Mouse (Mus musculus) hindbrain, embryonic 16.5 days (tissue): ENCODE measurements around the gene Csrnp1. TPM values are rescaled to one million over a fixed set of nuclear protein-coding genes. Genes with fewer than 3 reads are reported as not detected.
"Not testable (repeated sequence)": the region's sequence is repeated elsewhere in the genome, so short reads cannot be mapped to it uniquely, and the experiment has no call there.

Experiments used
- ATAC-seq: fragments of 200-750 bp; cut with Nextera tagmentation; 2 replicates; pipeline ENCODE4 v1.8.0; 2017; ENCODE audit warnings: moderate TSS enrichment, moderate library complexity
- H3K27ac ChIP-seq: fragments of 300-500 bp; sonication (generic); 2 replicates; pipeline ENCODE4 v1.5.1; 2014; ENCODE audit warnings: low read depth, mild to moderate bottlenecking, control low read depth, low read length, moderate library complexity
- H3K27me3 ChIP-seq: fragments of 300-500 bp; sonication (generic); replicated peaks from 2 replicates; pipeline ENCODE4 v1.6.1; 2014; ENCODE audit warnings: low read length; ENCODE audit not compliant: control insufficient read depth, insufficient read depth
- H3K36me3 ChIP-seq: fragments of 300-500 bp; sonication (generic); 2 replicates; pipeline ENCODE4 v1.6.1; 2014; ENCODE audit warnings: mild to moderate bottlenecking, low read length, moderate library complexity, mixed read lengths; ENCODE audit not compliant: control insufficient read depth, insufficient read depth
- H3K4me1 ChIP-seq: fragments of 300-500 bp; sonication (generic); 2 replicates; pipeline ENCODE4 v1.6.1; 2014; ENCODE audit warnings: low read depth, low read length; ENCODE audit not compliant: control insufficient read depth, insufficient read depth
- H3K4me2 ChIP-seq: fragments of 300-500 bp; sonication (generic); 2 replicates; pipeline ENCODE4 v1.6.1; 2014; ENCODE audit warnings: mild to moderate bottlenecking, low read length, control low read depth, moderate library complexity
- H3K4me3 ChIP-seq: fragments of 300-500 bp; sonication (generic); 2 replicates; pipeline ENCODE4 v1.5.1; 2014; ENCODE audit warnings: mild to moderate bottlenecking, low read length, control low read depth, moderate library complexity
- H3K9ac ChIP-seq: fragments of 300-500 bp; sonication (generic); 2 replicates; pipeline ENCODE4 v1.6.1; 2014; ENCODE audit warnings: low read depth, mild to moderate bottlenecking, control low read depth, low read length, moderate library complexity
- H3K9me3 ChIP-seq: fragments of 300-500 bp; sonication (generic); 2 replicates; pipeline ENCODE4 v1.6.1; 2014; ENCODE audit warnings: mild to moderate bottlenecking, low read length, moderate library complexity; ENCODE audit not compliant: control insufficient read depth
- WGBS: fragments of 180-500 bp; shearing (Covaris S2); extraction: QIAGEN DNeasy Blood & Tissue Kit; methylation state at CpG from one replicate; pipeline ENCODE4 v1.1.7; 2014; 5-methylcytosine and 5-hydroxymethylcytosine counted together
- polyA plus RNA-seq: library from polyadenylated mRNA; unstranded; fragments of >200 nt; fragmentation: Nextera tagmentation; extraction: Ambion mirVana; gene quantifications from 2 replicates; pipeline ENCODE4 v1.2.1, GENCODE M21; 2015

Csrnp1 gene
- polyA plus RNA-seq, 1 experiment from 2014 or later: 2.7 TPM

- ATAC-seq: no peak
- H3K36me3 ChIP-seq: no peaks in the 10 kb centered on the region
- no peak overlapping the region for H3K4me3 ChIP-seq
- no peaks in the 10 kb centered on the region for H3K4me1 ChIP-seq
- no peaks in the 10 kb centered on the region for H3K9me3 ChIP-seq
- H3K27me3 ChIP-seq: no peaks in the 10 kb centered on the region
- H3K27ac ChIP-seq: no peak overlapping the region
- no peak overlapping the region for H3K4me2 ChIP-seq
- WGBS: 42% methylated on average over 7 of the region's 7 CpGs
- no peak overlapping the region for H3K9ac ChIP-seq
Measured at GRCm38 (mm10) chr9:120020285-120020890, 35.9 kb upstream of the Csrnp1 start.

- no peak overlapping the region for H3K27ac ChIP-seq
- no peaks in the 10 kb centered on the region for H3K9me3 ChIP-seq
- no peaks in the 10 kb centered on the region for H3K36me3 ChIP-seq
- 55% methylated on average over 9 of the region's 10 CpGs for WGBS
- no peak for ATAC-seq
- no peak overlapping the region for H3K4me2 ChIP-seq
- H3K4me3 ChIP-seq: no peak overlapping the region
- no peak overlapping the region for H3K9ac ChIP-seq
- H3K4me1 ChIP-seq: no peaks in the 10 kb centered on the region
- no peaks in the 10 kb centered on the region for H3K27me3 ChIP-seq
Measured at GRCm38 (mm10) chr9:120016956-120017355, 32.5 kb upstream of the Csrnp1 start.

GRCm38 (mm10) chr9:120014828-120015227 lies 30.4 kb upstream of the Csrnp1 start:
- WGBS: 60% methylated on average over 6 of the region's 6 CpGs
- H3K27me3 ChIP-seq: no peaks in the 10 kb centered on the region
- H3K27ac ChIP-seq: no peak overlapping the region

GRCm38 (mm10) chr9:120013251-120013820 lies 28.9 kb upstream of the Csrnp1 start:
- WGBS: 73% methylated on average over 11 of the region's 11 CpGs
- Histone ChIP-seq H3K27ac (no peak overlapping the region), H3K36me3 (no peaks in the 10 kb centered on the region), H3K9ac (no peak overlapping the region), H3K4me3 (no peak overlapping the region), H3K4me1 (peaks cover 6% of the 10 kb centered on the region), H3K9me3 (no peaks in the 10 kb centered on the region), H3K27me3 (no peaks in the 10 kb centered on the region), H3K4me2 (no peak overlapping the region)
- no peak for ATAC-seq

More at GRCm38 (mm10) chr9:120014828-120015227, 30.4 kb upstream of the Csrnp1 start:
- Histone ChIP-seq H3K4me2 (no peak overlapping the region), H3K9me3 (no peaks in the 10 kb centered on the region), H3K9ac (no peak overlapping the region; the same call in 1 of the 2 replicates), H3K36me3 (no peaks in the 10 kb centered on the region), H3K4me3 (no peak overlapping the region), H3K4me1 (peaks cover 6% of the 10 kb centered on the region)
- no peak for ATAC-seq

- Histone ChIP-seq H3K27me3 (no peaks in the 10 kb centered on the region), H3K9ac (no peak overlapping the region), H3K4me1 (peaks cover 6% of the 10 kb centered on the region), H3K4me2 (no peak overlapping the region), H3K9me3 (no peaks in the 10 kb centered on the region), H3K4me3 (no peak overlapping the region), H3K36me3 (no peaks in the 10 kb centered on the region), H3K27ac (no peak overlapping the region)
- WGBS: 93% methylated on average over 5 of the region's 5 CpGs
- no peak for ATAC-seq
Measured at GRCm38 (mm10) chr9:120012781-120013180, 28.3 kb upstream of the Csrnp1 start.

GRCm38 (mm10) chr9:120012161-120012560 lies 27.7 kb upstream of the Csrnp1 start:
- not testable (repeated sequence) for H3K4me2 ChIP-seq, H3K4me3 ChIP-seq, H3K4me1 ChIP-seq, H3K9ac ChIP-seq, H3K9me3 ChIP-seq, H3K27ac ChIP-seq, H3K27me3 ChIP-seq, ATAC-seq, H3K36me3 ChIP-seq
- 85% methylated on average over 6 of the region's 6 CpGs for WGBS

- Histone ChIP-seq H3K4me1 (peaks cover 6% of the 10 kb centered on the region), H3K9ac (peak overlapping the region; percentile 69), H3K9me3 (no peaks in the 10 kb centered on the region), H3K27ac (peak overlapping the region; percentile 91), H3K36me3 (no peaks in the 10 kb centered on the region), H3K4me2 (peak overlapping the region; percentile 78), H3K27me3 (no peaks in the 10 kb centered on the region), H3K4me3 (peak overlapping the region; percentile 49)
- peak; percentile 74 for ATAC-seq
- WGBS: under 1% methylated on average over 10 of the region's 10 CpGs
Measured at GRCm38 (mm10) chr9:120011533-120011932, 27.1 kb upstream of the Csrnp1 start.

GRCm38 (mm10) chr9:120010781-120011511 lies 26.5 kb upstream of the Csrnp1 start:
- H3K27me3 ChIP-seq: no peaks in the 10 kb centered on the region
- no peaks in the 10 kb centered on the region for H3K9me3 ChIP-seq
- peaks cover 6% of the 10 kb centered on the region for H3K4me1 ChIP-seq
- 1% methylated on average over 53 of the region's 60 CpGs for WGBS
- peak overlapping the region; percentile 49 for H3K4me3 ChIP-seq
- no peaks in the 10 kb centered on the region for H3K36me3 ChIP-seq
- H3K9ac ChIP-seq: peak overlapping the region; percentile 69
- ATAC-seq: peak; percentile 94
- H3K27ac ChIP-seq: peak overlapping the region; percentile 91
- peak overlapping the region; percentile 78 for H3K4me2 ChIP-seq

GRCm38 (mm10) chr9:120009871-120010270 lies 25.4 kb upstream of the Csrnp1 start:
- H3K4me2 ChIP-seq: no peak overlapping the region
- no peaks in the 10 kb centered on the region for H3K9me3 ChIP-seq
- no peaks in the 10 kb centered on the region for H3K36me3 ChIP-seq
- H3K4me1 ChIP-seq: peaks cover 6% of the 10 kb centered on the region
- no peak overlapping the region for H3K9ac ChIP-seq
- no peak overlapping the region for H3K4me3 ChIP-seq
- H3K27ac ChIP-seq: no peak overlapping the region
- ATAC-seq: no peak
- no peaks in the 10 kb centered on the region for H3K27me3 ChIP-seq
- 97% methylated on average over 3 of the region's 3 CpGs for WGBS
